Mouse (Mus musculus) erythroid progenitor cell, adult 5-6 weeks (primary cell): Measurements from ENCODE around the gene Reep1. TPM values are rescaled to one million over a fixed set of nuclear protein-coding genes. Genes with fewer than 3 reads are reported as not detected.

Source experiments
- ATAC-seq: replicated peaks from 2 replicates; pipeline ENCODE4 v1.8.0; 2016; ENCODE audit warnings: moderate number of reproducible peaks, mild to moderate bottlenecking, moderate TSS enrichment, inconsistent platforms; ENCODE audit not compliant: poor library complexity, low FRiP score, severe bottlenecking
- total RNA-seq, 2 experiments: library from RNA; stranded (forward) in 1 of 2; stranded (reverse) in 1 of 2; fragments of 150-400 nt in 1 of 2; fragments of 186-747, 209-891 nt in 1 of 2; gene quantifications; 2 replicates each; pipeline versions ENCODE4 v1.2.3 to v1.2.4; 2015 to 2017; ENCODE audit warnings: low replicate concordance in 2 of 2

The Reep1 gene
- total RNA-seq (2015; ENCODE audit: low replicate concordance) (not detected in 2 replicates), total RNA-seq (2017; ENCODE audit: low replicate concordance) (not detected in 2 replicates)

DNA sequence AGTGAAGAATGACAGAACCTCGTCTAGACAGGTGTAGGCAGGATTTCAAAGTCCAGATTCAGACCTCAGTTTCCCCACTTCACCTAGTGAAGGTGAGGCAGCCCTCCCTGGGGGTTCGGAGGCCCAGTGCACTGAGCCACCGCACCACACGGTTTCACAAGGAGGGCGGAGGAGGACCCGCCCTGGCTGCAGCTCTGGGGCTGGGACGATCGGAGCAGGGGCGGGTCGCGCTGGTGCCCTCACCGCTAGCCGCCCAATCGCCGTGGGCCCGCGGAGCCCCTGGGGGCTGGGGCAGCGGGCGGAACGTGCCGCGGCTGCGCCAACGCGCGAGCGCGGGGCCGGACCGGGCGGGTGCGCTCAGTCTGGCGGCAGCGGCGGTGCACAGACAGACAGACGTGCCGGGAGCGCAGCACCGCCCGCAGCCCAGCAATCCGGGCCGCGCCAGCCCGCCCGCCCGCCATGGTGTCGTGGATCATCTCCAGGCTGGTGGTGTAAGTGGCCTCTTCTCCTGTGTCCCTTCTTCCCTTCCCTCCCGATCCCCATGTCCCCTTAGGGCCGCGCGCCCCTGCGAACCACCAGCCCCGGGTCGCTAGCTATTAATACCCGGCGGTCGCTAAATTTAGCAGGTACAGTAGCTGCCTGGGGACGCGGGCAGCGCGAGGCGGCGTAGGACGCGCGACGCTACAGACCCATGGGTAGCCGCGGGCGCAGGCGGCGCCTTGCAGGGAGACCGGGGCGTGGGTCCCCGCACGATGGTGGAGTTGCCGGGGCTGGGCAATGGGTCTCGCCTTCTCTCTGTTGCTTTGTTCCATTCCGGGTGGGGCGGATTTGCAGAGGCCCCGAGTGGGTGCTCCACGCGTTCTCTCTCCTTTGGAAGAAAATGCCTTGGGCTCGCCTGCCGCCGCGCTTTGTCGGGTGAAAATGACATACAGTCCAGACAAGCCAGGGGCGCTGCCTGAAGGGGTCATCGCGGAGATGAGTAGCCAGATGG, at the start of gene Reep1:
Reep1 (plus strand) TSS at position 51 of the 991 bp plus-strand sequence.
- ATAC-seq = no peak

DNA sequence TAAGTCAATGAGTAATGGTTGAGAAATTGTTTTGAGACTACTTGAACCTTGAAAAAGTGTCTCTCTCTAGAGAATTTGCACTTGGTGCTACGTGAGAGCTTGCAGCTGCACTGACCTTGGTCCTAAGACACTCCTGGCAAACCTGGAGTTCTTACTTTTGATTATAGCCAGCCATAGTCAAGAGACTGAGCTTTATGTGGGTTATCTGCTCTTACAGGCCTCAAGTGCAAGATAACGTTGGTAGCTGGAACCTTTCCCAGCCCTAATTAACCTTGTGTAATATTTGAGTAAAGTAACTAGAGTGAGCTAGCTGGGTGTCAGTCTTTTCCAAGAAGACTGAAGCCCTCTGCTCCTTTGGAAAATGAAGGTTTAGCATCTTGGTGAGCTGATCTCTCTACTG, 49.1 kb upstream of the Reep1 start:
- no peak for ATAC-seq

DNA sequence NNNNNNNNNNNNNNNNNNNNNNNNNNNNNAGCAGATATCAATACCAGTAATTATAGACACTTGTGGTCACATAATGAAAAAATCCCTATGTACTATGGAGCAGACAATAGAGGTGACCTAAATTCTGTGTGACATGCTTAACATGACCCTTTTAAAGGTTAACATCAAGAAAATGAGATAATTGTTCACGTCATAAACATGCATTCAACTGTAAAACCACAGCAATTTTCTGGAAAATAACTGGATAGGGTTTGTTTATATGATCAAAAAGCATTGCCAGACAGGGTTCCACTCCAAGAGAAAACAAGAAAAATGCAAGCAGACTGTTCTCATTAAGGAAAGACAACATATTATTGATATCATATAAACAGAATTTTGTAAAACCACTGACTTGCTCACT, 42.9 kb upstream of the Reep1 start:
- ATAC-seq = no peak

DNA sequence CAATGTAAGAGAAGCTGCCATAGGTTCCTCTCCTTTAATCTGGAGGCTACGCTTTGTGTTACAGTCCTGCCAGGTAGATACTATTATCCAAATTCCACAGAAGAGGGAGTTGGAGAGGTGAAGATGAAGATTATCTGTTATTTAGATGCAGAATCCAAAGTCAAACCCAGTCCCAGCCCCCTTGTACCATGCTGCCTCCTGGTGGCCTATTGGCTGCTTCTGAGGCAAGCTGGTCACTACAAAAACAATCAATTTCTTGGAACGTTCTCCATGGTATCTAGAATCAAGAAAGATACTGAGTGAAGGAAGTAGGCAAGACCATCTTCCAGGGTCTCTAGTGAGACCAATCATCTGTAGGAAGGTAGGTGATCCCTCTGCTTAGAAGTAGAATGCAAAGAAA, 34.2 kb upstream of the Reep1 start:
- no peak for ATAC-seq

DNA sequence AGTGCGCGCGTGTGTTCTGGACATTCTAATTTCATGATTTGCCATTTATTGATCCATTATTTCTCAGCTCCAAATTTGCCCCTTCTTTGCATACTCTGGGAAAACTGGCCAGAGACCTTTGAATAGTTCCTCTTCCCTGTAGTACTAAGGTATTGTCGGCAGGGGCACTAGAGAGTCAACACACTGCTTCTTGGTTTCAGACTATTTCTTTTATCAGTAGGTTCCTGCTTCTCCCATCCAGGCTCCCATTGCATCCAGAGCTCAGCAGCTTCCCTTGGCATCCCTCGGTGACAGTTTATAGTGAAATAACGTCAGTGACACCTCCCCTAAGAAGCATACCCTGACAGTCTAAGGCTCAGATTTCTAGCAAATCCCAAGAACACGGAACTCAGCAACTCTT, 28.5 kb upstream of the Reep1 start:
- peak; percentile 63; the same call in 1 of the 2 replicates for ATAC-seq

DNA sequence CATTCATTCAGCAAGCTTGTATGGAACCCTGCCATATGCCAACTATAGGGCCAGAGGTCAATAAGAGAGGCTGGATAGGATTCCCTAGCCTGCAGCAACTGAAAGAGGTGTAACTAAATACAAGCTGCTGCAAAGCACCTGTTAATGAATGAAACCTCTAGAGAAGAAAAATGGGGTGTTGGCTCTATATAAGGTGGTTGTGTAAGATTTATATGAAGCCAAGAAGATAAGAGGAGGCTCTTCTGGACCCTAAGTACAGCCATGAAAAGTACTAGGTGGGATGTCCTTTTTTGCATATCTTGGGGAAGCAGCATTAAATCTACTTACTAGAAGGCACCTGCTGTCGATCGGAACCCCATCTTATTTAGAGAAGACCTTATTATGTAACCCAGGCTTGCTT, 12.2 kb upstream of the Reep1 start:
- ATAC-seq = no peak

DNA sequence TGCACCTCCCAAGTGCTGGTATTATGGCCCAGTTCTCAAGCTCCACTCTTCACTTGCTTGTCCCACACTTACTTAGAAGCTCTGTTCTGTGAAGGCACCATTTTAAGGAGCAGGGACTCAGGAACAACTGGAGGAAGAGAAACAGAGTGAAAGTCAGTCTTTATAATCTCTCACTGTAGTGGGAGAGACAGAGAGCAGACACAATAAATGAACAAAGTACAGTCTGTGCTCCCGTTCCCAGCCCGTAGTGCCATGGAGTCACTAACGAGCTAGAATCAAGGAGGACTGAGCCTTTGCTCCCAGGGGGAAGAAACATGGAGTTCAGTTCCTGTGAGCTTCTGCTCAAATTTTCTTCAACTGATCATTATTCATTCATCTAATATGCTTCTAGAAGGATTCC, 11.8 kb upstream of the Reep1 start:
- no peak for ATAC-seq

DNA sequence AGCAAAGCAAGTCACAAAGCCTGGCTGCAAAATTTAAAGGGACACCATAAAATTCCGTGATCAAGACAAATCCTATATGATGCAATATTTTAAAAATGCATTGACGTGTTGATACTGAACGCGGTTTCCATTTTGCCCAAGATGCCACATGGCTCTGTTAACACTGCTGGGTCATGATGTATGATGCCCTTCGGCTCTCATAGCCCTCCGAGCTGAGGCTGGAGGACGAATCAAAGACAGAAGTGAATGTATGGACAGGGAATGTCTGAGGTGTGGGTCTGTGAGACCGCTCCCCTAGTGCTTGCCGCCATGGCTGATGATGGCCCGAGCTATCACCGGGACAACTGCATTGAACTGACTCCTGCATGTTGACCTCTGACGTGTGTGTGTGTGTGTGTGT, 490 bp upstream of the Reep1 start:
- ATAC-seq = no peak

DNA sequence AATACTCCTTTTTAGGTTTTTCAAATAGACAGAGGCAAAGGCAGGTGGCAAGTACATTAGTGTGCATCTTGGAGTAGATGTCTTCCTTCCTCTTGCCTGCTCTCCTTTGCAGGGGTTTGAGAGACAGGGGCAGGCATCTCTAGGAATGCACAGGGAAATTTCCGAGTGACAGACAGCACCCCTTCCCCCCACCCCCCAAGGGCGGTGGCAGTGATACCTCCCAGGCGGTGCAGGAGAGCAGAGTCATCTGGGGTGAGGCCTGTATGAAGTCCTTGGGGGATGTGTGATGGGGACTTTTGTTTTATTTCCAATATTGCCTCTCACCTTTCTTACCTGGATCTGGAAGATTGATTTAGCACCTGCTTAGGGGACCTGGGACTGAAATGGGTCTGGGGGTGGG, 1.2 kb downstream of the Reep1 start:
- no peak for ATAC-seq

DNA sequence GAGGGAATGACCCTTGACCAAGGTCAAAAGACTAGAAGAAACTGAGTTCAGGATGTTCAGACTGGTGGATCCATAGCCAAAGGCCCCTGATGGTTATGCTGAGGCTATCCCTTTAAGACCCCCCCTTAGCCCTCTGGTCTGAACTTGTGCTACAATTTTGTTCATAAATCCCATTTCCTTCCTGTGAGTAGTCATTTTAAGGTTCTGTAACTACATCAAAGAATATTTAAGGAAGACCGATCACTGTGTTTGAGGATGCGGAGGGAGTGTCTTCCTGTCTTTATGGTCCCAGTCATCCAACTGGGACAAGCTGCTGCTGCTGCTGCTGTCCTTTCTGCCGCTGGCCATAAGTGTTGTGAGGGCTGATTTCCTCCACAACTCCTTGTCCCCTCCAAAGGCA, 3.0 kb downstream of the Reep1 start:
- ATAC-seq = no peak

DNA sequence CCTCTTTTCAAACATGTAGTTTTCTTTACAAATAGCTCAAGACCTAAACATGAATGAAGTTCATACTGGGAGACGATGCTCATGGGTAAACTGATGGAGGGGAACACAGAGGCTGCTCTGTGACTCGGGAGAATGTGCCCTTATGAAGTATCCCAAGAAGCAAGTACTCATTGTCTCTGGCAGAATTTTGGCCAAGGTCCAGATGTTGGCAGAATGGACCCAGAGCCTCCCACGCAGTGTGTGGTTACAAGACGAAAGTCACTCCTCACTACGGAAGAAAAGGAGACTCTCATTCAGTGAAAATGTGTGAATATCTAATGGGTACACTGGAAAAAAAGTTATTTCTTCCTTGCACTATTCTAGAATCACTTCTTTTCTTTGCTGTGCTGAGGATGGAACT, 3.8 kb downstream of the Reep1 start:
- no peak for ATAC-seq

DNA sequence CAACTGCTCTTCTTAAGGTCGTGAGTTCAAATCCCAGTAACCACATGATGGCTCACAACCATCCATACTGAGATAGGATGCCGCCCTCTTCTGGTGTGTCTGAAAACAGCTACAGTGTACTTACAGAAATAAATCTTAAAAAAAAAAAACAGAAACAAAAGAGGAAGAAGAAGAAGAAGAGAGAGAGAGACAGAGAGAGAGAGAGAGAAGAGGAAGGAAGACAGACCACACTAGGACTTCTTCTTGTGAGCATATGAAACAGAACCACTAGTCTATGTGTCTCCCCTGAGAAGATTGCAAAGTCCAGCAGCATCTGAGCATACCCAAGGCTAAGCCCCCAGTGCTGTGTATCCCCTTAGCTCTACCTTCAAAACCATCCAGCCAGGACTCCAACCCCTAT, 6.2 kb downstream of the Reep1 start:
- no peak for ATAC-seq

DNA sequence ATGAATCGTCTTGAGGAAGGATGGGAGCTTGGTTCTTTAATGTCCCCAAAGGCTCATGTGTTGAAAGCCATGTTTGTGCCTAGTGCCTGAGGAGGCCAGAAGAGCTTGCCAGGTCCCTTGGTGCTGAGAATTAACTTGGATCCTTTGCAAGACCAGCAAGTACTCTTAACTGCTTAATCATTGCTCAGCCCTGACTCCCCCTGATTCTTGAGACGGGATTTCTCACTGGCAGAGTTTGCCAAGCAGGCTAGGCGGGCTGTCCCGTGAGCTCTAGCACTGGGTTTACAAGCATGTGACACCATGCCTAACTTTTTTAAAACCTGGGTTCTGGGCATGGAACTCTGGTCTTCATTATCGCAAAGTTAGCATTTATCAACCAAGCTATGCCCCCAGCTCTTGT, 7.6 kb downstream of the Reep1 start:
- ATAC-seq = no peak

DNA sequence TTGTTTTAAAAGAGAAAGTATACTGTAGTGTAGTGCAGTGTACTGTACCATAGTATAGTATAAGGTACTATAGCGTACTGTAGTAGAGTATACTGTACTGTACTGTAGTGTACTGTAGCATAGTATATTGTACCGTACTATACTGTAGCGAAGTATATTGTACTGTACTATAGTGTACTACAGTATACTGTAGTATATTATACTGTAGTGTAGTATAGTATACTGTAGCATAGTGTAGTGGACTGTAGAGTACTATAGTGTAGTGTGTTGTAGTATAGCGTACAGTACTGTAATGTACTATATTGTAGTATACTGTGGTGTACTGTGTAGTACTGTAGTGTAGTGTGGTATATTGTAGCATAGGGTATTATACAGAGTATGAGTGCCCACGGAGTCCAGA, 9.1 kb downstream of the Reep1 start:
- no peak for ATAC-seq

DNA sequence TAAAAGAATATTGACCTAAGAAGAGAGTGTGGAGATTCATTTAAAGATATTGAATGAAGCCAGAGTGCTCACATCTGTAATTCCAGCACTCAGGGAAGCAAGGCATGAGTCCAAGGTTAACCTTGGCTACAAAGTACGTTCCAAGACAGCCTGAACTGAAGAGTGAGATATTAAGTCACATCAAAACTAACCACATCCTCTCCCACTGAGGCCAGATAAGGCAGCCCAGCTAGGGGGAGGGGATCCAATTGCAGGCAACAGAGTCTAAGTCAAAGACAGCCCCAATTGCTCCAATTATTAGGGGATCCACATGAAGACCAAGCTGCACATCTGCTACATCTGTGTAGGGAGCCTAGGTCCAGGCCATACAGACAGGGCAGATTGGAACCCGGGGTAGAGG, 11.0 kb downstream of the Reep1 start:
- no peak for ATAC-seq

DNA sequence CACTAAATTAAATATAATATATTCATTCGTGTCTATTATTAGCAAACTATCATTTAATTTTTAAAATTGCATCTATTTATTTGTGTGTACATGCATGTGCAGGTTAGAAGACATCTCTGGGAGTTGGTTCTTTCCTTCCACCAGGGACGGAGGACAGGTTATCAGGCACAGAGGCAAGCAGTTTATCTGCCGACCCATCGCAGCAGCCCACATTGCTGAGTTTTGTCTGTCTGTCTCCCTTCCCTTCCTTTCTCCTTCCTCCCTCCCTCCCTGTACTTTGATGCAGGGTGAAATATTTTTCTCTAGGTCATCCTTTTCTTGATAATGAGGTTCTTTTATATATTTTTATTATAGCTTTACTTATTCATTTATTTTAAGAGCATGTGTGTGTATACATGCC, 11.9 kb downstream of the Reep1 start:
- ATAC-seq = no peak

DNA sequence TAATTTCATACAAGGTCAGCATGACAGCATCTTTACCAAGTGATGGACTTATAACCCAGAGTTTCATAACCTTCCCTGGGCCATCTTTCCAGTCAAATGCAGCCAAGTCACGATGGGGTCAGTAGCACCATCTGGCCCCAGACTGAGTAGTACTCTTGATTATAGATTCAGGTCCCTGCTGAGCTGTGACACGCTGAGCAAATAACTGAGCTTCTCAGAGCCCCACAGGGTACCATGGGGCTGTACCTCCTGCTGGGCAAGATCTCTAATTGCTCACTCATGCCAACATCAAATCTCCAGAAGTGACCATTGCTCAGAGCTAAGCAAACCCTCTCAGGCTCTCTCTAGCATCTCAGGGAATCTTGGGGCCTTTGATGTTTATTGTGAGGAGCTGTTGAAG, 15.6 kb downstream of the Reep1 start:
- ATAC-seq = no peak

DNA sequence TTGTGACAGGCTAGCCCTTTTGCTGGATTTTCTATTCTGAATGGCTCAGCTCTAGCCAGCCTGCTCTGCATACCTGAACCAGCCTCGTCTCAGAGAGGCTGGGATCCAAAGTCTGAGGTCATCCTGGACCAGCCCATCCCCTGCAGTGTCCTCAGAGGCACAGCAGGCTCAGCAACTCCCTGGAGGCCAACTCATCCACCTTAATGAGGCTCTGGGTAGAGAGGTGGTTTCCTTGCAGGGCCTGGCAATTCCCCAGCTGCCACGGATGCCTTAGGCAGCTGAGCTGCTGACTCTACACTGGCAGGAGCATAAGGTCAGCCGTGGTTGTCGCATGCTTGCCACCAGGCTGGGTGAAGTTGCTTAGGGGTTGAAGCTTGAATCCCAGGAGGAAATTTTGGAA, 16.2 kb downstream of the Reep1 start:
- ATAC-seq = no peak

DNA sequence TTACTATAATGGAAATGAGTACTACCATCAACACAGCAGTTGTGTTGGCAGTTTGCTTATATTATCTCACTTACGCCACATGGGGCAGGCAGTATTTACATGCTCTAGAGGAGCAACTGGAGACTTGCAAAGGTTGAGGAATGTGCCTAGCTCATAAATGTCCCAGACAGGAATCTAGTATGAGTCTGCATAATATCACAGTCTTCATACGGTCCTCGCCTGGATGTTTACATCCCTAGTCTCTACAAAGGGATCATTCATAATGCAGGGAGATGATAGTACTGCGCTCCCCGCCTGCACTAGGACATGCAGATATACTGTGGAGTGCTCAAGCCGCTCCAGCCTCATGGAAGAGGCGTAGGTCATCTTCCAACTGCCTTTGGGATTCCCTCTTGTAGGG, 19.3 kb downstream of the Reep1 start:
- ATAC-seq = no peak

DNA sequence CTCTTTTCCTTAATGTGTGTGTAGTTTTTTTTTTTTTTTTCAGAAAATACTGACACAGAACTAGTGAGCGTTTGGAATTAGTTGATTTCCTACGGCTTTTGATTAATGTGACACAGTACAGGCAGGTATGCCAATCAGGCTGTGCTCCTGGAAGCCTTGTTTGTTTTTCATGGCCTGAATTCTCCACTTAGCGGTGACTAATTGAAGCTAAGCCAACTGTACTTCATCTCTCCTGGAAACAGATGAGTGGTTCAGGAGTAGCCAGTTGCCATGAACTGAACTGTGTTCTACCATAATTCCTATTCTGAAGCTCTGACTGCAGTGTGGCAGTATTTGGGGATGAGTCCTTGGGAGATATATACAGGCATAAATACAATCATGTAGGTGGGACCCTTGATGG, 20.9 kb downstream of the Reep1 start:
- ATAC-seq = no peak

DNA sequence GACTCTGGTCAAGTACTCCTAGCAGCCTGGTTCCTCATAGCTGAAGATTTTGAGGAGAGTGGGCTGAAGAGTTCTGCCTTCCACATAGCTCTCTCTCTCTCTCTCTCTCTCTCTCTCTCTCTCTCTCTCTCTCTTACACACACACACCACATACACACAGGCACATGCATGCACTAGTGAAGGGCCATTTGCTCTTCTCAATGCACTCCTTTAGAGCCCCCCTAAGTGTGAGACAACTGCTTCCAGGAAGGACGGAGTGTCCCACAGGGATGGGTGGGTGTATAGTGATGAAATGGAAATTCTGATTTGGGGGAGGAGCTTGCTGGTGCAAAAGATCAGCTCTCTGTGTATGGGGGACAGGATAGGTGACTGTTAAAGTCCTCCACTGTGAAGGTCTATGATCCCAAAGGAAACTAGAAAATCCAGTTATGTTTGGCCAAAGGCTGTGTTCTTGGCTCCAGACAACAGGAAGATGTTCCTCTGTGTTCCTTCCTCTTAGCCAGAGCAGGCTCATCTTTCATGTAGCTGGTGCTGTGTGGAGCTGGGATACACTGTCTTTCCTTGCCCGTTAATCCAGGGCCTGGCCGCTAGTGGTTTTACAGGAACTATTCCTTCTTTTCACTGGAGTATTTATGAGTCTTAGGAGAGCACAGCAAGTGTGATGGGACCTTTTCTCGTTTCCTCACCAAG, 27.7 kb downstream of the Reep1 start:
- no peak for ATAC-seq
